Mouse (Mus musculus) limb, embryonic 15.5 days (tissue): Measurements from ENCODE around the gene Naip1. TPM values are rescaled to one million over a fixed set of nuclear protein-coding genes. Genes with fewer than 3 reads are reported as not detected.
"Not testable (repeated sequence)": the region's sequence is repeated elsewhere in the genome, so short reads cannot be mapped to it uniquely, and the experiment has no call there.

Experiments
- ATAC-seq: fragments of 200-750 bp; cut with Nextera tagmentation; 2 replicates; pipeline ENCODE4 v1.8.0; 2017; ENCODE audit warnings: low read depth, moderate TSS enrichment; ENCODE audit not compliant: insufficient number of reproducible peaks, low FRiP score, low TSS enrichment
- H3K27ac ChIP-seq: fragments of 300-500 bp; sonication (generic); 2 replicates; pipeline ENCODE4 v1.5.1; 2015; ENCODE audit warnings: moderate library complexity, mild to moderate bottlenecking, inconsistent platforms
- H3K27me3 ChIP-seq: fragments of 300-500 bp; sonication (generic); 2 replicates; pipeline ENCODE4 v1.6.1; 2015; ENCODE audit warnings: inconsistent platforms
- H3K36me3 ChIP-seq: fragments of 300-500 bp; sonication (generic); 2 replicates; pipeline ENCODE4 v1.6.1; 2015; ENCODE audit warnings: inconsistent platforms
- H3K4me1 ChIP-seq: fragments of 300-500 bp; sonication (generic); 2 replicates; pipeline ENCODE4 v1.6.1; 2015; ENCODE audit warnings: inconsistent platforms
- H3K4me2 ChIP-seq: fragments of 300-500 bp; sonication (generic); 2 replicates; pipeline ENCODE4 v1.6.1; 2015; ENCODE audit warnings: mild to moderate bottlenecking, inconsistent platforms
- H3K4me3 ChIP-seq: fragments of 300-500 bp; sonication (generic); 2 replicates; pipeline ENCODE4 v1.5.1; 2015; ENCODE audit warnings: mild to moderate bottlenecking, inconsistent platforms
- H3K9ac ChIP-seq: fragments of 300-500 bp; sonication (generic); 2 replicates; pipeline ENCODE4 v1.6.1; 2015; ENCODE audit warnings: inconsistent platforms
- H3K9me3 ChIP-seq: fragments of 300-500 bp; sonication (generic); 2 replicates; pipeline ENCODE4 v1.6.1; 2016; ENCODE audit warnings: inconsistent platforms
- WGBS: fragments of 180-500 bp; shearing (Covaris S2); methylation state at CpG from one replicate; pipeline ENCODE4 v1.1.7; 2015; 5-methylcytosine and 5-hydroxymethylcytosine counted together
- polyA plus RNA-seq: library from polyadenylated mRNA; unstranded; fragments of >200 nt; fragmentation: Nextera tagmentation; extraction: Ambion mirVana; gene quantifications from 2 replicates; pipeline ENCODE4 v1.2.1, GENCODE M21; 2015

Gene Naip1
- 0.04 TPM in 1 of 2 replicates, not detected in the other for polyA plus RNA-seq

GRCm38 (mm10) chr13:100452415-100453127 is at the start of gene Naip1:
Gene Naip1 (minus strand): TSS chr13:100452869.
- not testable (repeated sequence) for H3K4me2 ChIP-seq, H3K27me3 ChIP-seq, H3K4me3 ChIP-seq, H3K27ac ChIP-seq, ATAC-seq, H3K4me1 ChIP-seq, H3K9me3 ChIP-seq, H3K36me3 ChIP-seq, H3K9ac ChIP-seq
- WGBS: 76% methylated on average over 8 of the region's 8 CpGs

GRCm38 (mm10) chr13:100499625-100500024 is 47.0 kb upstream of the Naip1 start:
- H3K9me3 ChIP-seq, H3K36me3 ChIP-seq, H3K4me2 ChIP-seq, H3K4me1 ChIP-seq, ATAC-seq, H3K4me3 ChIP-seq, H3K27ac ChIP-seq, H3K9ac ChIP-seq, H3K27me3 ChIP-seq: not testable (repeated sequence)

- H3K36me3 ChIP-seq: no peaks in the 10 kb centered on the region
- H3K27ac ChIP-seq: no peak overlapping the region
- no peak overlapping the region for H3K9ac ChIP-seq
- H3K9me3 ChIP-seq: no peaks in the 10 kb centered on the region
- 82% methylated on average over 4 of the region's 4 CpGs for WGBS
- peaks cover 14% of the 10 kb centered on the region for H3K4me1 ChIP-seq
- ATAC-seq: no peak
- no peaks in the 10 kb centered on the region for H3K27me3 ChIP-seq
- no peak overlapping the region for H3K4me3 ChIP-seq
- H3K4me2 ChIP-seq: no peak overlapping the region
Observed at GRCm38 (mm10) chr13:100495337-100495736, 42.7 kb upstream of the Naip1 start.

GRCm38 (mm10) chr13:100494370-100494769 is 41.7 kb upstream of the Naip1 start:
- ATAC-seq, H3K4me2 ChIP-seq, H3K9me3 ChIP-seq, H3K27ac ChIP-seq, H3K36me3 ChIP-seq, H3K9ac ChIP-seq, H3K27me3 ChIP-seq, H3K4me3 ChIP-seq: not testable (repeated sequence)
- H3K4me1 ChIP-seq: peaks cover 14% of the 10 kb centered on the region
- whole genome bisulfite sequencing: 62% methylated on average over 8 of the region's 8 CpGs

- H3K36me3 ChIP-seq: peaks cover 4% of the 10 kb centered on the region; the same call in 1 of the 2 replicates
- no peak overlapping the region for H3K27ac ChIP-seq
- H3K4me3 ChIP-seq: no peak overlapping the region
- H3K9ac ChIP-seq: no peak overlapping the region
- WGBS: 66% methylated on average over 8 of the region's 8 CpGs
- no peaks in the 10 kb centered on the region for H3K9me3 ChIP-seq
- ATAC-seq: no peak
- no peak overlapping the region for H3K4me2 ChIP-seq
- no peaks in the 10 kb centered on the region for H3K27me3 ChIP-seq
- peaks cover 14% of the 10 kb centered on the region for H3K4me1 ChIP-seq
Observed at GRCm38 (mm10) chr13:100493313-100493712, 40.6 kb upstream of the Naip1 start.

GRCm38 (mm10) chr13:100492061-100492787 is 39.6 kb upstream of the Naip1 start, which contains the start of gene Gtf2h2:
Gene Gtf2h2 (minus strand): TSS chr13:100492579.
- Histone ChIP-seq H3K9ac (peak within 1 kb of the TSS; percentile 98), H3K36me3 (peaks cover 15% of the 10 kb centered on the region), H3K9me3 (no peaks in the 10 kb centered on the region), H3K27me3 (no peaks in the 10 kb centered on the region), H3K4me1 (peaks cover 14% of the 10 kb centered on the region), H3K4me3 (peak within 1 kb of the TSS; percentile 93), H3K4me2 (peak within 1 kb of the TSS; percentile 58), H3K27ac (peak within 1 kb of the TSS; percentile 90)
- no peak for ATAC-seq
- WGBS: under 1% methylated on average over 51 of the region's 51 CpGs

GRCm38 (mm10) chr13:100491623-100492022 is 39.0 kb upstream of the Naip1 start:
- no peak for ATAC-seq
- Histone ChIP-seq H3K9ac (peak overlapping the region; percentile 98), H3K4me2 (peak overlapping the region; percentile 58), H3K27me3 (no peaks in the 10 kb centered on the region), H3K27ac (peak overlapping the region; percentile 90), H3K4me1 (peaks cover 14% of the 10 kb centered on the region), H3K36me3 (peaks cover 20% of the 10 kb centered on the region), H3K9me3 (no peaks in the 10 kb centered on the region), H3K4me3 (peak overlapping the region; percentile 93)
- WGBS: 16% methylated on average over 6 of the region's 6 CpGs

- ATAC-seq: no peak
- no peaks in the 10 kb centered on the region for H3K9me3 ChIP-seq
- no peaks in the 10 kb centered on the region for H3K27me3 ChIP-seq
- no peak overlapping the region for H3K9ac ChIP-seq
- no peak overlapping the region for H3K27ac ChIP-seq
- 86% methylated on average over 5 of the region's 5 CpGs for WGBS
- no peak overlapping the region for H3K4me3 ChIP-seq
- H3K36me3 ChIP-seq: peaks cover 23% of the 10 kb centered on the region
- H3K4me1 ChIP-seq: peaks cover 14% of the 10 kb centered on the region
- no peak overlapping the region for H3K4me2 ChIP-seq
Observed at GRCm38 (mm10) chr13:100490424-100490823, 37.8 kb upstream of the Naip1 start.

- no peak overlapping the region for H3K27ac ChIP-seq
- WGBS: 77% methylated on average over 7 of the region's 7 CpGs
- no peaks in the 10 kb centered on the region for H3K9me3 ChIP-seq
- H3K4me2 ChIP-seq: no peak overlapping the region
- no peak for ATAC-seq
- H3K4me1 ChIP-seq: no peaks in the 10 kb centered on the region
- H3K4me3 ChIP-seq: no peak overlapping the region
- H3K36me3 ChIP-seq: peaks cover 53% of the 10 kb centered on the region
- no peak overlapping the region for H3K9ac ChIP-seq
- H3K27me3 ChIP-seq: no peaks in the 10 kb centered on the region
Observed at GRCm38 (mm10) chr13:100483610-100484009, 30.9 kb upstream of the Naip1 start.

- no peak overlapping the region for H3K9ac ChIP-seq
- H3K9me3 ChIP-seq: no peaks in the 10 kb centered on the region
- 80% methylated on average over 2 of the region's 2 CpGs for WGBS
- H3K36me3 ChIP-seq: peaks cover 44% of the 10 kb centered on the region
- ATAC-seq: no peak
- no peaks in the 10 kb centered on the region for H3K4me1 ChIP-seq
- H3K4me3 ChIP-seq: no peak overlapping the region
- H3K27me3 ChIP-seq: no peaks in the 10 kb centered on the region
- no peak overlapping the region for H3K27ac ChIP-seq
- H3K4me2 ChIP-seq: no peak overlapping the region
Observed at GRCm38 (mm10) chr13:100463527-100464222, 11.0 kb upstream of the Naip1 start.

GRCm38 (mm10) chr13:100461336-100461735 is 8.7 kb upstream of the Naip1 start:
- Histone ChIP-seq H3K4me3 (no peak overlapping the region), H3K9me3 (no peaks in the 10 kb centered on the region), H3K36me3 (peaks cover 26% of the 10 kb centered on the region), H3K27me3 (no peaks in the 10 kb centered on the region), H3K27ac (no peak overlapping the region), H3K9ac (no peak overlapping the region), H3K4me1 (no peaks in the 10 kb centered on the region), H3K4me2 (no peak overlapping the region)
- WGBS: 62% methylated on average over 3 of the region's 3 CpGs
- ATAC-seq: no peak

- 79% methylated on average over 1 of the region's 1 CpGs for WGBS
- H3K27me3 ChIP-seq: no peaks in the 10 kb centered on the region
- H3K9me3 ChIP-seq: no peaks in the 10 kb centered on the region
- H3K4me2 ChIP-seq: no peak overlapping the region
- no peaks in the 10 kb centered on the region for H3K36me3 ChIP-seq
- H3K4me1 ChIP-seq: no peaks in the 10 kb centered on the region
- no peak overlapping the region for H3K9ac ChIP-seq
- no peak overlapping the region for H3K4me3 ChIP-seq
- no peak for ATAC-seq
- no peak overlapping the region for H3K27ac ChIP-seq
Observed at GRCm38 (mm10) chr13:100449495-100449894, 3.2 kb downstream of the Naip1 start.
